Mouse (Mus musculus) hindbrain, embryonic 14.5 days (tissue): ENCODE data around the gene Amn. TPM values are rescaled to one million over a fixed set of nuclear protein-coding genes. Genes with fewer than 3 reads are reported as not detected.

Experiments
- ATAC-seq: fragments of 200-750 bp; cut with Nextera tagmentation; 2 replicates; pipeline ENCODE4 v1.8.0; 2017; ENCODE audit warnings: moderate number of reproducible peaks, mild to moderate bottlenecking, moderate TSS enrichment, moderate library complexity; ENCODE audit not compliant: low FRiP score
- DNase-seq: peaks from one replicate; pipeline ENCODE4 v3.0.0-alpha.2; 2015; ENCODE audit warnings: low spot score
- H3K27ac ChIP-seq: fragments of 300-500 bp; sonication (generic); 2 replicates; pipeline ENCODE4 v1.5.1; 2014; ENCODE audit warnings: mild to moderate bottlenecking, moderate library complexity
- H3K27me3 ChIP-seq: fragments of 300-500 bp; sonication (generic); 2 replicates; pipeline ENCODE4 v1.6.1; 2014; ENCODE audit warnings: mild to moderate bottlenecking, low read length, mixed read lengths; ENCODE audit not compliant: control insufficient read depth, insufficient read depth
- H3K36me3 ChIP-seq: fragments of 300-500 bp; sonication (generic); replicated peaks from 2 replicates; pipeline ENCODE4 v1.6.1; 2014; ENCODE audit not compliant: control insufficient read depth, insufficient read depth
- H3K4me1 ChIP-seq: fragments of 300-500 bp; sonication (generic); replicated peaks from 2 replicates; pipeline ENCODE4 v1.6.1; 2014; ENCODE audit warnings: antibody characterized with exemption, low read length, mixed read lengths; ENCODE audit not compliant: control insufficient read depth, insufficient read depth
- H3K4me2 ChIP-seq: fragments of 300-500 bp; sonication (generic); replicated peaks from 2 replicates; pipeline ENCODE4 v1.6.1; 2014; ENCODE audit warnings: mild to moderate bottlenecking, moderate library complexity
- H3K4me3 ChIP-seq: fragments of 300-500 bp; sonication (generic); replicated peaks from 2 replicates; pipeline ENCODE4 v1.5.1; 2014; ENCODE audit warnings: mild to moderate bottlenecking, low read length
- H3K9ac ChIP-seq: fragments of 300-500 bp; sonication (generic); 2 replicates; pipeline ENCODE4 v1.6.1; 2014
- H3K9me3 ChIP-seq: fragments of 300-500 bp; sonication (generic); 2 replicates; pipeline ENCODE4 v1.6.1; 2016; ENCODE audit warnings: low read length; ENCODE audit not compliant: control insufficient read depth
- WGBS: fragments of 180-500 bp; shearing (Covaris S2); extraction: QIAGEN DNeasy Blood & Tissue Kit; methylation state at CpG from one replicate; pipeline ENCODE4 v1.1.7; 2014; 5-methylcytosine and 5-hydroxymethylcytosine counted together
- polyA plus RNA-seq: library from polyadenylated mRNA; unstranded; fragments of >200 nt; fragmentation: Nextera tagmentation; extraction: Ambion mirVana; gene quantifications from 2 replicates; pipeline ENCODE4 v1.2.1, GENCODE M21; 2014

The Amn gene
- polyA plus RNA-seq, 1 experiment from 2014 or later, result 19.6 TPM

- no peak for DNase-seq
- Histone ChIP-seq H3K9me3 (no peaks in the 10 kb centered on the region), H3K9ac (peak overlapping the region; percentile 55), H3K4me2 (peak overlapping the region; percentile 81), H3K27me3 (peaks cover 80% of the 10 kb centered on the region), H3K36me3 (no peaks in the 10 kb centered on the region), H3K27ac (no peak overlapping the region), H3K4me3 (peak overlapping the region; percentile 39), H3K4me1 (peaks cover 15% of the 10 kb centered on the region)
- ATAC-seq, result peak; percentile 37
- WGBS, result 3% methylated on average over 79 of the region's 80 CpGs
These were observed 3.7 kb downstream of the Amn start for GRCm38 (mm10) chr12:111274447-111275149.

DNA sequence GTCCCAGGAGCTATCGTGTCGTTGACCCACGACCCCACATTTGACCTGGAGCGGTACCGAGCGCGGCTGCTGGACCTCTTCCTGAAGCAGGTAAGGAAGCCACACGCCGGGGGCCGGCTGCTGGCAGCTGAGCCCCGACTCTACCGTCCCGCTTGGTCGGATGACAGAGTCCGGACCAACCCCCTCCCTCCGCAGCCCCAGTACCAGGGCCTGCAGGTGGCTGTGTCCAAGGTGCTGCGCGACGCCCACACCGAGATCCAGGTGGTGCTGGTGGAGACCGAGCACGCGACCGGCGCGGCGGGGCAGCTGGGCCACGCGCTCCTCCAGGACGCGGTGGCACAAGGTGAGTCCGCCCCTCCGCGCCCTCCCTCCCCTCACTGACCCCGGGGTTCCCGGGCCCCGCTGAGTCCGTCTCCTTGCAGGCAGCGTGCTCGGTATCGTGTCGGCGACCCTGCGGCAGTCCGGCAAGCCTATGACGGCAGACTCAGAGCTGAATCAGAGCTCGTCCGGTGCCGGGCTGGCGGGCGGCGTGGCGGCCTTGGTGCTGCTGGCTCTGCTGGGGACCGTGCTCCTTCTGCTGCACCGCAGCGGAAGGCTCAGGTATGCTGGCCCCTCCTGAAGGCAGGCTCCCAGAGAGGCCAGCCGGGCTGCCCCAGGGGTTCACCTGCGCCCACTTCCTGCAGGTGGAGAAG, 4.4 kb downstream of the Amn start:
- 2% methylated on average over 57 of the region's 58 CpGs for WGBS
- ATAC-seq, result no peak; the same call in 1 of the 2 replicates
- H3K27me3 ChIP-seq, result peaks cover 73% of the 10 kb centered on the region
- H3K4me1 ChIP-seq, result peaks cover 15% of the 10 kb centered on the region
- H3K4me3 ChIP-seq, result peak overlapping the region; percentile 39
- H3K27ac ChIP-seq, result no peak overlapping the region
- no peaks in the 10 kb centered on the region for H3K36me3 ChIP-seq
- peak overlapping the region; percentile 55 for H3K9ac ChIP-seq
- no peak for DNase-seq
- H3K4me2 ChIP-seq, result peak overlapping the region; percentile 81
- H3K9me3 ChIP-seq, result no peaks in the 10 kb centered on the region

- H3K27me3 ChIP-seq, result peaks cover 63% of the 10 kb centered on the region
- no peaks in the 10 kb centered on the region for H3K36me3 ChIP-seq
- ATAC-seq, result no peak
- 58% methylated on average over 6 of the region's 6 CpGs for WGBS
- no peak for DNase-seq
- no peak overlapping the region for H3K4me2 ChIP-seq
- no peak overlapping the region for H3K27ac ChIP-seq
- H3K4me1 ChIP-seq, result peaks cover 15% of the 10 kb centered on the region
- H3K9me3 ChIP-seq, result no peaks in the 10 kb centered on the region
- H3K4me3 ChIP-seq, result no peak overlapping the region
- H3K9ac ChIP-seq, result no peak overlapping the region
These were observed 5.5 kb downstream of the Amn start for GRCm38 (mm10) chr12:111276371-111276770.

GRCm38 (mm10) chr12:111283573-111283972, 12.7 kb downstream of the Amn start:
- H3K4me3 ChIP-seq, result no peak overlapping the region

GRCm38 (mm10) chr12:111284532-111284931, 13.6 kb downstream of the Amn start:
- Histone ChIP-seq H3K27me3 (no peaks in the 10 kb centered on the region), H3K4me2 (no peak overlapping the region), H3K4me3 (no peak overlapping the region), H3K4me1 (no peaks in the 10 kb centered on the region), H3K27ac (no peak overlapping the region), H3K9ac (no peak overlapping the region), H3K36me3 (no peaks in the 10 kb centered on the region), H3K9me3 (no peaks in the 10 kb centered on the region)
- WGBS, result 29% methylated on average over 10 of the region's 10 CpGs
- DNase-seq, result no peak
- peak; percentile 27; the same call in 1 of the 2 replicates for ATAC-seq

More at GRCm38 (mm10) chr12:111283573-111283972, 12.7 kb downstream of the Amn start:
- no peaks in the 10 kb centered on the region for H3K36me3 ChIP-seq
- 75% methylated on average over 4 of the region's 4 CpGs for WGBS
- H3K4me1 ChIP-seq, result no peaks in the 10 kb centered on the region
- no peak for DNase-seq
- H3K27me3 ChIP-seq, result no peaks in the 10 kb centered on the region
- no peak overlapping the region for H3K9ac ChIP-seq
- no peak overlapping the region for H3K27ac ChIP-seq
- no peaks in the 10 kb centered on the region for H3K9me3 ChIP-seq
- H3K4me2 ChIP-seq, result no peak overlapping the region
- no peak for ATAC-seq

DNA sequence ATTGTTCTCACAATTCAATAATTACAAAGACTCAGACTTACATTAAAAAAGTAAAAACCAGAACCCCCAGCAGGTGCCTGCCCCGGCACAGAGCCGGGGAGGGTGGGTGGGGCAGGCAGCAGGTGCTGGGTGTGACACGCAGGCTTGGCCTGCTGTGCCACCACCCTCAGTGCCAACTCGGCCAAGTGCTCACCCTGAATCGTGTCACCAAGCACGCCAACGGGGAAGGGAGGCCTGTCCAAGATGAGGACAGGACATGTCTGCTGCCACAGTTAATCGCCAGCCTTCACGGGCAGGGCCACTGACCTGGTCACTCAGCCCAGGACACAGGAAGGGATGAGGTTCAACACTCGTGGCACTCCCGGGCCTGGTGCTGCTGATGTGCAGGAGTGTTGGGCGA, 22.1 kb downstream of the Amn start:
- no peak overlapping the region for H3K9ac ChIP-seq
- no peaks in the 10 kb centered on the region for H3K4me1 ChIP-seq
- 94% methylated on average over 12 of the region's 12 CpGs for WGBS
- no peaks in the 10 kb centered on the region for H3K27me3 ChIP-seq
- H3K4me3 ChIP-seq, result no peak overlapping the region
- H3K27ac ChIP-seq, result no peak overlapping the region
- no peak overlapping the region for H3K4me2 ChIP-seq
- peaks cover 76% of the 10 kb centered on the region for H3K36me3 ChIP-seq
- ATAC-seq, result no peak
- H3K9me3 ChIP-seq, result no peaks in the 10 kb centered on the region
- DNase-seq, result no peak

GRCm38 (mm10) chr12:111301322-111302017, 30.6 kb downstream of the Amn start:
- Histone ChIP-seq H3K4me2 (no peak overlapping the region), H3K9me3 (no peaks in the 10 kb centered on the region), H3K27me3 (no peaks in the 10 kb centered on the region), H3K36me3 (peaks cover 96% of the 10 kb centered on the region), H3K4me1 (no peaks in the 10 kb centered on the region), H3K27ac (no peak overlapping the region), H3K4me3 (no peak overlapping the region), H3K9ac (no peak overlapping the region)
- ATAC-seq (no peak), DNase-seq (no peak)
- 97% methylated on average over 27 of the region's 27 CpGs for WGBS

DNA sequence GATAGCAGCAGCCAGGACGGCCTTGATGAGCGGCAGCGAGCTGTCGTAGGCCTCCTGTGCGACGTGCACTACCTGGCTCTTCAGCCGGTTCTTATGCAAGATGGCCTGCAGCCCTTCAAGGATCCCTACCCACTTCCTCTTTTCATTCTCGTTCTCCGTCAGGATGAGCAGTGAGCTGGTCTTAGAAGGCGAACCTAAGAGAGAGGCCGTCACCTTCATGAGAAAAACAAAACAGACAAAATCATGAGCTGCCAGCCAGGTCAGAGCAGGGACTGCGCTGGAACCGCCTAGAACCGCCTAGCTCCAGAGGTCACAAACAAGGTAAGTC, 31.1 kb downstream of the Amn start:
- no peaks in the 10 kb centered on the region for H3K4me1 ChIP-seq
- DNase-seq (no peak), ATAC-seq (no peak)
- H3K27ac ChIP-seq, result no peak overlapping the region
- H3K36me3 ChIP-seq, result peaks cover 96% of the 10 kb centered on the region
- no peaks in the 10 kb centered on the region for H3K9me3 ChIP-seq
- no peaks in the 10 kb centered on the region for H3K27me3 ChIP-seq
- no peak overlapping the region for H3K4me2 ChIP-seq
- H3K9ac ChIP-seq, result no peak overlapping the region
- no peak overlapping the region for H3K4me3 ChIP-seq
- 95% methylated on average over 14 of the region's 14 CpGs for WGBS

DNA sequence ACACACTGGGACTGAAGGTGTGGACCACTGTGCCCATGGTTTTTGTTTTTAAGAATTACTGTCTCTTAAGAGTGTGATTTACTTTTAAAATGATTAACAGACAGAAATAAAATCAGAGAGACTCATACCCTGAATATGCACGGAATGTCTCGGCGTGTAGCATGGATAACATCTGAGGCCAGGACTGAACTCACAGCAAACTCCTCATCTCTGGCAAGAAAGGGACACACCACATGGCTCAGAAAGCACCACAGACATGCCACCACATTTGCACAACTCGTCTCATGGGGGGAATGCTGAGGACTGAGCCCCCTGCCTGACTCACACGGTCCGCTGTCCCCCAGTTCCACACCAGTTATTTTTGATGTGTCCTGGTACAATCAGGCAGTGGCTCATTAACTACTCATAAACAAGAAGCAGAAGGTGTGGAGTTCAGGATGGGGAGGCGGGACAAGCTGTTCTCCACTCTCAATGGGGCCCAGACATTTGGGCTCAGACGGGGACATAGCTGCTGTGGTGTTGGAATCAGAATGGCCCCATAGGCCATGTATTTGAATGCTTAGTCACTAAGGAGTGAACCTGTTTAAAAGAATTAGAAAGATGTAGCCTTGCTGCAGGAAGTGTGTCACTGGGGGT, 32.9 kb downstream of the Amn start:
- DNase-seq (no peak), ATAC-seq (no peak)
- 93% methylated on average over 8 of the region's 8 CpGs for WGBS
- no peak overlapping the region for H3K4me3 ChIP-seq
- H3K36me3 ChIP-seq, result peaks cover 93% of the 10 kb centered on the region
- no peak overlapping the region for H3K4me2 ChIP-seq
- H3K27me3 ChIP-seq, result no peaks in the 10 kb centered on the region
- H3K4me1 ChIP-seq, result no peaks in the 10 kb centered on the region
- no peaks in the 10 kb centered on the region for H3K9me3 ChIP-seq
- no peak overlapping the region for H3K27ac ChIP-seq
- H3K9ac ChIP-seq, result no peak overlapping the region
